Mouse (Mus musculus): Measurements from ENCODE around the gene Ackr1.

DNA sequence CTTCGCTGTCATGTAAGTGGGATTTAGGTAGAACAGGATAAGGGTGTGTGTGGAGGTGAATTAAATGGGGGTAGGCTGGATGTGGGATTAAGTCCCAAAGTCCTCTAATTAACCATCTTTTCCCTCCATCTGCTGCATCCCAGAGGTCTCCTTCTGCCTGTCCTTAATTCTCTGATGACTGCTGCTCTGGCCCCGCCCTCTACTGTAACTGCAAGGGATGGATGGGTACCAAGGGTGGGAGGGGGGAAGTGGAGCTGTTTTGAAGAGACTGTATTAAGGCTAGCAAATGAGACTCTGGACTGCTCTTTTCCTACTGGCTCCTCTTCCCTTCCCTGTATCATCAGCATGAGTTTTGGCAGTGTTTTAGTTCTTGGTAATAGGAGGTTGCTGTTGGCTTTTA lies 36.1 kb upstream of the Ackr1 start:
- TF ChIP-seq CTCF (IDR thresholded peaks at IDR 0.05; ENCODE audit: low read depth) (no peak), EP300 (IDR thresholded peaks at IDR 0.05; ENCODE audit: low read depth) (no peak)

All from liver, postnatal 0 days (tissue).